Mouse (Mus musculus) cerebellum, adult 2 months (tissue): ENCODE results near the gene Plcb1. TPM values are rescaled to one million over a fixed set of nuclear protein-coding genes. Genes with fewer than 3 reads are reported as not detected.
A peak's percentile ranks its signal among the peaks of the same experiment; 100 is the strongest.

Experiments used
- DNase-seq, 2 experiments: peaks; one replicate each; pipeline ENCODE4 v3.0.0; 2021
- H3K27ac ChIP-seq: fragments of 200-500 bp; 2 replicates; pipeline ENCODE4 v1.5.1; 2012; ENCODE audit warnings: low read length, control low read depth, inconsistent platforms; ENCODE audit not compliant: insufficient read depth
- H3K27me3 ChIP-seq: fragments of 200-500 bp; 2 replicates; pipeline ENCODE4 v1.6.1; 2012; ENCODE audit warnings: inconsistent platforms, mild to moderate bottlenecking, low read length, moderate library complexity; ENCODE audit not compliant: control insufficient read depth, insufficient read depth
- H3K4me1 ChIP-seq: fragments of 200-500 bp; 2 replicates; pipeline ENCODE4 v1.6.1; 2011; ENCODE audit warnings: low read length; ENCODE audit not compliant: control insufficient read depth, insufficient read depth
- H3K4me3 ChIP-seq: fragments of 200-500 bp; replicated peaks from 2 replicates; pipeline ENCODE3; 2011; ENCODE audit warnings: mild to moderate bottlenecking, low read depth, low read length, control low read depth; ENCODE audit not compliant: insufficient read depth
- CTCF ChIP-seq: fragments of 200-500 bp; IDR thresholded peaks from 2 replicates; pipeline ENCODE4 v1.5.1; 2011; ENCODE audit warnings: low read depth, mild to moderate bottlenecking, control low read depth, low read length, moderate library complexity, borderline replicate concordance; ENCODE audit not compliant: insufficient read depth
- POLR2A ChIP-seq: fragments of 200-500 bp; IDR thresholded peaks from 2 replicates; pipeline ENCODE4 v1.6.1; 2011; ENCODE audit warnings: low read length, control low read depth, borderline replicate concordance; ENCODE audit not compliant: insufficient read depth
- WGBS: fragments of 180-500 bp; shearing (Covaris S2); methylation state at CpG from one replicate; pipeline ENCODE4 v1.1.7; 2018; 5-methylcytosine and 5-hydroxymethylcytosine counted together
- polyA plus RNA-seq: library from polyadenylated mRNA; depleted of rRNA; stranded (reverse); fragments of >200 nt; gene quantifications from 2 replicates; pipeline ENCODE4 v1.2.3, GENCODE M21; 2012; rRNA removed

Plcb1 gene
- 18.5 and 20.8 TPM in 2 replicates for polyA plus RNA-seq

GRCm38 (mm10) chr2:134785970-134786855 is at the start of gene Plcb1:
TSS of gene Plcb1 (plus strand) at chr2:134786067.
- no peaks in the 10 kb centered on the region for H3K27me3 ChIP-seq
- peak within 1 kb of the TSS; percentile 37; the same call in 1 of the 2 replicates for H3K27ac ChIP-seq
- peak; percentile 90 for DNase-seq
- peak within 1 kb of the TSS; percentile 49 for H3K4me3 ChIP-seq
- TF ChIP-seq POLR2A (peak; percentile 34; the same call in 1 of the 2 replicates), CTCF (peak; percentile 88)
- no peaks in the 10 kb centered on the region for H3K4me1 ChIP-seq
- WGBS = under 1% methylated on average over 87 of the region's 88 CpGs

- no peak overlapping the region for H3K27ac ChIP-seq
- no peaks in the 10 kb centered on the region for H3K4me1 ChIP-seq
- no peak overlapping the region for H3K4me3 ChIP-seq
- no peak for TF ChIP-seq CTCF
- TF ChIP-seq POLR2A = no peak
- no peaks in the 10 kb centered on the region for H3K27me3 ChIP-seq
- no peak for DNase-seq
Observed at GRCm38 (mm10) chr2:134755537-134755936, 30.3 kb upstream of the Plcb1 start.

- WGBS = 73% methylated on average over 1 of the region's 1 CpGs
- Histone ChIP-seq H3K27me3 (no peaks in the 10 kb centered on the region), H3K4me3 (no peak overlapping the region), H3K4me1 (no peaks in the 10 kb centered on the region), H3K27ac (no peak overlapping the region)
- no peak for TF ChIP-seq POLR2A
- no peak for TF ChIP-seq CTCF
- DNase-seq = no peak
Observed at GRCm38 (mm10) chr2:134756086-134756485, 29.8 kb upstream of the Plcb1 start.

- TF ChIP-seq POLR2A (no peak), CTCF (no peak)
- Histone ChIP-seq H3K27me3 (no peaks in the 10 kb centered on the region), H3K27ac (no peak overlapping the region), H3K4me1 (no peaks in the 10 kb centered on the region), H3K4me3 (no peak overlapping the region)
- 79% methylated on average over 1 of the region's 1 CpGs for WGBS
- DNase-seq = no peak
Observed at GRCm38 (mm10) chr2:134761029-134761428, 24.8 kb upstream of the Plcb1 start.

GRCm38 (mm10) chr2:134763406-134763990 is 22.4 kb upstream of the Plcb1 start:
- no peak for TF ChIP-seq POLR2A
- no peak for TF ChIP-seq CTCF
- DNase-seq = no peak
- no peak overlapping the region for H3K27ac ChIP-seq
- H3K4me3 ChIP-seq = no peak overlapping the region
- no peaks in the 10 kb centered on the region for H3K27me3 ChIP-seq
- 95% methylated on average over 8 of the region's 8 CpGs for WGBS
- no peaks in the 10 kb centered on the region for H3K4me1 ChIP-seq

- no peak for DNase-seq
- Histone ChIP-seq H3K27ac (no peak overlapping the region), H3K4me3 (no peak overlapping the region), H3K27me3 (no peaks in the 10 kb centered on the region), H3K4me1 (no peaks in the 10 kb centered on the region)
- WGBS = 96% methylated on average over 2 of the region's 2 CpGs
- TF ChIP-seq CTCF = no peak
- TF ChIP-seq POLR2A = no peak
Observed at GRCm38 (mm10) chr2:134764506-134764905, 21.4 kb upstream of the Plcb1 start.

GRCm38 (mm10) chr2:134779826-134780225 is 6.0 kb upstream of the Plcb1 start:
- 62% methylated on average over 5 of the region's 5 CpGs for WGBS

GRCm38 (mm10) chr2:134780316-134780715 is 5.6 kb upstream of the Plcb1 start:
- no peak for DNase-seq
- TF ChIP-seq POLR2A (no peak), CTCF (no peak)
- H3K4me3 ChIP-seq = no peak overlapping the region
- no peaks in the 10 kb centered on the region for H3K27me3 ChIP-seq
- H3K4me1 ChIP-seq = no peaks in the 10 kb centered on the region
- H3K27ac ChIP-seq = no peak overlapping the region

More at GRCm38 (mm10) chr2:134779826-134780225, 6.0 kb upstream of the Plcb1 start:
- TF ChIP-seq POLR2A = no peak
- peak; percentile 44; the same call in 1 of the 2 replicates for TF ChIP-seq CTCF
- peak in 1 of 2 experiments; percentile 16 for DNase-seq
- Histone ChIP-seq H3K4me3 (no peak overlapping the region), H3K27ac (no peak overlapping the region), H3K27me3 (no peaks in the 10 kb centered on the region), H3K4me1 (no peaks in the 10 kb centered on the region)

GRCm38 (mm10) chr2:134786856-134787250 is 986 bp downstream of the Plcb1 start:
- peak in 1 of 2 experiments; percentile 29 for DNase-seq
- Histone ChIP-seq H3K27me3 (no peaks in the 10 kb centered on the region), H3K4me1 (no peaks in the 10 kb centered on the region), H3K27ac (no peak overlapping the region), H3K4me3 (peak overlapping the region; percentile 49)
- no peak for TF ChIP-seq CTCF
- no peak for TF ChIP-seq POLR2A
- WGBS = 10% methylated on average over 6 of the region's 6 CpGs
